Mouse (Mus musculus) ES-E14 (cell line): ENCODE measurements around the gene Susd1. TPM values are rescaled to one million over a fixed set of nuclear protein-coding genes. Genes with fewer than 3 reads are reported as not detected.

Experiments used
- DNase-seq: peaks from one replicate; pipeline ENCODE4 v3.0.0-alpha.2; 2013; ENCODE audit warnings: low read depth, low spot score
- H3K27ac ChIP-seq: 2 replicates; pipeline ENCODE4 v1.5.1; 2012; ENCODE audit warnings: low read depth, mild to moderate bottlenecking, low read length, moderate library complexity, mixed read lengths; ENCODE audit not compliant: poor library complexity, insufficient read depth, severe bottlenecking
- H3K36me3 ChIP-seq: 2 replicates; pipeline ENCODE4 v1.6.1; 2012; ENCODE audit warnings: mild to moderate bottlenecking, low read length, moderate library complexity, mixed read lengths; ENCODE audit not compliant: control insufficient read depth, poor library complexity, insufficient read depth, severe bottlenecking
- H3K4me1 ChIP-seq, 2 experiments: fragments of 150-350 bp in 1 of 2; sonication (generic) in 1 of 2; 2 replicates each; pipeline ENCODE4 v1.6.1; 2012; ENCODE audit warnings: low read length in 2 of 2, mild to moderate bottlenecking in 1 of 2, mixed read lengths in 1 of 2; ENCODE audit not compliant: control insufficient read depth in 2 of 2, insufficient read depth in 2 of 2, poor library complexity in 1 of 2
- H3K4me3 ChIP-seq, 2 experiments: fragments of 150-350 bp in 1 of 2; sonication (generic) in 1 of 2; 2 replicates each; pipeline ENCODE4 v1.5.1; 2012; ENCODE audit warnings: low read length in 2 of 2, low read depth in 1 of 2, mild to moderate bottlenecking in 1 of 2, mixed read lengths in 1 of 2; ENCODE audit not compliant: insufficient read depth in 1 of 2, poor library complexity in 1 of 2, severe bottlenecking in 1 of 2
- H3K9ac ChIP-seq: 2 replicates; pipeline ENCODE4 v1.6.1; 2012; ENCODE audit warnings: low read depth, mild to moderate bottlenecking, low read length, mixed read lengths; ENCODE audit not compliant: poor library complexity, insufficient read depth, severe bottlenecking
- H3K9me3 ChIP-seq: fragments of 150-350 bp; sonication (generic); 2 replicates; pipeline ENCODE4 v1.6.1; 2012; ENCODE audit warnings: low read depth, mild to moderate bottlenecking, low read length; ENCODE audit not compliant: control insufficient read depth, insufficient read depth
- CHD2 ChIP-seq: IDR thresholded peaks from 2 replicates; pipeline ENCODE4 v1.6.1; 2014; ENCODE audit warnings: mild to moderate bottlenecking, low read depth, low read length, inconsistent platforms
- HCFC1 ChIP-seq: IDR thresholded peaks from 2 replicates; pipeline ENCODE4 v1.6.1; 2012; ENCODE audit warnings: low read length, inconsistent platforms, borderline replicate concordance; ENCODE audit not compliant: insufficient read depth
- MAFK ChIP-seq: IDR thresholded peaks from 2 replicates; pipeline ENCODE4 v1.6.1; 2014; ENCODE audit warnings: mild to moderate bottlenecking, low read depth, low read length, inconsistent platforms; ENCODE audit not compliant: insufficient read depth
- ZC3H11A ChIP-seq: IDR thresholded peaks from 2 replicates; pipeline ENCODE4 v1.6.1; 2012; ENCODE audit warnings: low read depth, mild to moderate bottlenecking, inconsistent platforms, low read length, borderline replicate concordance
- ZNF384 ChIP-seq: IDR thresholded peaks from 2 replicates; pipeline ENCODE4 v1.6.1; 2012; ENCODE audit warnings: low read depth, low read length, inconsistent platforms
- in situ Hi-C, 2 experiments: fragments of 600-800 bp; cut with MboI; formaldehyde crosslinking; loops; one replicate each; pipeline ENCODE4 v1.15.1; 2025; ENCODE audit warnings: low sequenced_read_pairs in 2 of 2, inconsistent platforms in 1 of 2; ENCODE audit not compliant: unreplicated experiment in 2 of 2
- total RNA-seq: library from RNA; depleted of rRNA; stranded (reverse); fragments of 300-350 nt; gene quantifications from 2 replicates; pipeline ENCODE4 v1.2.3, GENCODE M21; 2012

The Susd1 gene
- total RNA-seq, 1 experiment = 7.7 TPM

DNA sequence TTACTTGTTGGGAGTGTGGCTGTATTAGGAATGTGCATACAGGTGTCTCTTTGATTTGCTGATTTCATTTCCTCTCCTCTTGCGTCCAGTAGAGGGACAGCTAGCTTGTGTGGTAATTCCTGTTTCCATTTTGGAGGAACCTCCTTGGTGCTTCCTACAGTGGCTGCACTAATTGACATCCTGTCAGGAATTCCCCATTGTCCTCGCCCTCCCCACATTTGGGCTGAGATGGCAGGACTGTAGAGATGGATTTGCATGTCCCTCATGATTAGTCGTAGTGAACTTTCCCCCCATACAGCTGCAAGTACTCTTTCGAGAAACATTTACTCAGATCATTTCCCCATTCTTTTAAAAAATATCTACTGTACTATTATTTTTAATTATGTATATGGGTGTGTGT lies 30.7 kb downstream of the Susd1 start:
- peaks cover 0 to 2% of the 10 kb centered on the region in 2 experiments; a peak in 2 of 4 replicates for H3K4me1 ChIP-seq
- DNase-seq = no peak
- no peaks in the 10 kb centered on the region for H3K36me3 ChIP-seq
- no peaks in the 10 kb centered on the region for H3K9me3 ChIP-seq
- H3K27ac ChIP-seq = no peak overlapping the region
- in situ Hi-C loops = loop anchor here in 1 of 2 experiments (5.0 kb wide), 1 partner anchor 50 kb away; no protein-coding TSS in a partner anchor
- H3K4me3 ChIP-seq = no peak overlapping the region
- H3K9ac ChIP-seq = no peak overlapping the region
- TF ChIP-seq MAFK (no peak), HCFC1 (no peak), ZC3H11A (no peak), ZNF384 (no peak), CHD2 (no peak)

DNA sequence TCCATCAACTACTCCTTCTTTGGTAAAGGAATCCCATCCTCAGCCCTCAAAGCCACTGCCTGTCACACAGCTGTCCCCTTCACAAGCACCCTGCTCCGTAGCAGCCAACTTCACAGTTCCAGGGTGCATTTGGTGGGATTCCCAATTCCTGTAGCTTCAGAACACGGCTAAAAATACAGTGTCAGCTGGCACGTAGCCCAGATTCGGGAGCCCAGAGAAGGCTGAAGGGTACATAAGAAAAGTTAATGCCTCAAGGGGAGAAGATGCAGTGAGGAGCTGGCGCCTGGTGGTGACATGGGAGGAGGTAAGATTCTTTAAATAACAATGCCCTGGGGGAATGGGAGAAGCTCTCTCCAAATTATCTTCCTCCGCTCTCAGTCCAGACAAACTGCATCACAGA lies 34.1 kb downstream of the Susd1 start:
- in situ Hi-C loops = no loop called here
- Histone ChIP-seq H3K36me3 (no peaks in the 10 kb centered on the region), H3K9me3 (no peaks in the 10 kb centered on the region), H3K27ac (no peak overlapping the region), H3K4me1 (peaks cover 0 to under 1% of the 10 kb centered on the region in 2 experiments; a peak in 2 of 4 replicates), H3K4me3 (no peak overlapping the region), H3K9ac (no peak overlapping the region)
- DNase-seq = no peak
- TF ChIP-seq ZC3H11A = no peak

DNA sequence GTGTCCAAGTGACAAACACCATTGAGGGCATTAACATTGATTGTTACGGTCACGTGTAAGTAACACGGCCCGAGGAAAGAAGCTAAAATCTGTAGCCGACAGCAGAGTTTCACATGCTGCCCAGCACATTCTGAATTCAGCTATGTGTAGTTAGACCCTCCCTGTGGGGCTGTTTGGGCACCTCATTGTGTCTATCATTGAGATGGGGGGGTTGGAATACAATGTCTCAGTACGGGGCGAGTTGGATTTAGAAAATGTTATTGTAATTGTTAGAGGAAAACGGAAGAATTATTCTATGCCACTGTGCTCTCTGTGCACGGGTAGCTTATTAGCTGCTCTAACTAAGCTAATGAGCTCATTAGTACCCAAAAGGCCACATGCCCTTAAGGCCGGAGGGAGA lies 37.5 kb downstream of the Susd1 start:
- H3K9ac ChIP-seq = no peak overlapping the region
- no peak overlapping the region for H3K4me3 ChIP-seq
- TF ChIP-seq HCFC1 (no peak), CHD2 (no peak), MAFK (no peak), ZNF384 (no peak), ZC3H11A (no peak)
- no peak overlapping the region for H3K27ac ChIP-seq
- no peaks in the 10 kb centered on the region for H3K36me3 ChIP-seq
- in situ Hi-C loops = no loop called here
- no peaks in the 10 kb centered on the region for H3K9me3 ChIP-seq
- no peak for DNase-seq
- no peaks in the 10 kb centered on the region for H3K4me1 ChIP-seq

DNA sequence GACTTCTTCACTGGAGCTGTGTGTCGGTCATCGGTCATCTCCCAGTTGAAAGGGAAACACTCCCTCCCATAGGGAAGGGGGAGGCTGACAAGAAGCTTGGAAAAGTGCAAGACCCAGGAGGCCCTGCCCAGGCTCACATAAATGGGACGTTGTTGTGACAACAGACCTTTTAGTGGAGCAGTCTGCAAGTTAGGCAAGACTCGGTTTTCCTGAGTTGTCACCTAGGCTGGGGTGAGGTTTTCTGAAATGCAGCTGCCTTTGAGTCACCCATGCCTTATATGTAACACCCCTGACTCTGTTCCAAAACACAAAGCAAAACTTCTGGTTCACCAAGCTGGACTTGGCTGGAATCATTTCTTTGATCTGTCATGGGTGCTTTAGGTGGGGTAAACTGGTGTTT lies 39.1 kb downstream of the Susd1 start:
- no peaks in the 10 kb centered on the region for H3K4me1 ChIP-seq
- no peak overlapping the region for H3K9ac ChIP-seq
- DNase-seq = no peak
- no peaks in the 10 kb centered on the region for H3K36me3 ChIP-seq
- in situ Hi-C loops = no loop called here
- no peaks in the 10 kb centered on the region for H3K9me3 ChIP-seq
- no peak overlapping the region for H3K4me3 ChIP-seq
- H3K27ac ChIP-seq = no peak overlapping the region
- no peak for TF ChIP-seq CHD2
- TF ChIP-seq HCFC1 = no peak
- TF ChIP-seq ZC3H11A = no peak

DNA sequence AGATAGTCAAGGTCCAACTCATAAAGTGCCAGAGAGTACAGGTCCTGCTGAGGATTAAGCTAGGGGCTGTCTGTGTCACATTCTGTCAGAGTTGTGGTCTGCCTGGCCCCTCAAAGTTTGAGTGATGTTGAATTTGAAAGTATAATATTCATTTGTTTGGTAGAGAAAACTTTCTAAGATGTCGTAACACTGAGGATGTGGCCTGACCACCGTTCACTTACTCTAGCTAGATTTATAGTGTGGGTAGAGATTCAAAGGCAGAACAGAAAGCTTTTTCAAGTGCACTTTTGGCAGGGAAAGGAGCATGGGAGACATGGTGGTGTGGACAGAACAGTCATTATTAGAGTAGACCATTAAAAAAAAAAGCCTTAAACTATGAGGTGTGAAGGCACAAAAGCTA lies 42.9 kb downstream of the Susd1 start:
- DNase-seq = no peak
- Histone ChIP-seq H3K36me3 (no peaks in the 10 kb centered on the region), H3K9me3 (no peaks in the 10 kb centered on the region), H3K4me3 (no peak overlapping the region), H3K27ac (no peak overlapping the region), H3K4me1 (no peaks in the 10 kb centered on the region), H3K9ac (no peak overlapping the region)
- in situ Hi-C loops = no loop called here
- TF ChIP-seq ZNF384 = no peak
- TF ChIP-seq ZC3H11A = no peak
- no peak for TF ChIP-seq MAFK
- TF ChIP-seq CHD2 = no peak
- no peak for TF ChIP-seq HCFC1
